18 mouse cellular contexts compared by ENCODE assay signal in genomic region chr6:4118611-4119010, GRCm38 (mm10). TPM values are rescaled to one million over a fixed set of nuclear protein-coding genes. Genes with fewer than 3 reads are reported as not detected.
DNase-seq lines count a peak whose midpoint lies in the region; TF ChIP-seq lines count a peak whose summit lies in the region.
"Had no signal": no experiment of that assay in that cellular context is flagged by ENCODE, and none has a peak within 500 bp of the region (broad histone marks: within the 10 kb centered on the region; RNA-seq: fewer than 3 reads in every experiment).

No protein-coding gene starts in this region.

- intact Hi-C loops in left cerebral cortex, postnatal 10 days (cut with DNase I): no loop called here

- H3K4me1 ChIP-seq in ES-E14 (ENCODE audit: control insufficient read depth in 2 of 2, insufficient read depth in 2 of 2, low read length in 2 of 2, poor library complexity in 1 of 2): no peaks in the 10 kb centered on the region
- H3K4me1 ChIP-seq: embryonic facial prominence, embryonic 13.5 days; embryonic facial prominence, embryonic 15.5 days; forebrain, embryonic 13.5 days; forebrain, embryonic 15.5 days had no signal

- in situ Hi-C loops in ES-E14 (cut with MboI; ENCODE audit: low sequenced_read_pairs in 2 of 2, unreplicated experiment in 2 of 2): no loop called here

- no peaks in the 10 kb centered on the region for H3K9me3 ChIP-seq in ES-E14 (ENCODE audit: control insufficient read depth, insufficient read depth, low read depth, low read length)
- H3K9me3 ChIP-seq: embryonic facial prominence, embryonic 13.5 days; embryonic facial prominence, embryonic 15.5 days; forebrain, embryonic 13.5 days; forebrain, embryonic 15.5 days had no signal

- H3K9ac ChIP-seq in ES-E14 (ENCODE audit: insufficient read depth, low read depth, low read length, poor library complexity, severe bottlenecking): no peak overlapping the region
- H3K9ac ChIP-seq: embryonic facial prominence, embryonic 13.5 days; embryonic facial prominence, embryonic 15.5 days; forebrain, embryonic 13.5 days; forebrain, embryonic 15.5 days; forebrain, postnatal 0 days had no signal

- H3K4me3 ChIP-seq in ES-E14 (ENCODE audit: insufficient read depth in 1 of 2, low read depth in 1 of 2, low read length in 2 of 2, poor library complexity in 1 of 2, severe bottlenecking in 1 of 2): no peak overlapping the region
- H3K4me3 ChIP-seq: embryonic facial prominence, embryonic 13.5 days; embryonic facial prominence, embryonic 15.5 days; forebrain, embryonic 13.5 days; forebrain, embryonic 15.5 days had no signal

- H3K36me3 ChIP-seq in ES-E14 (ENCODE audit: control insufficient read depth, insufficient read depth, low read length, poor library complexity, severe bottlenecking): no peaks in the 10 kb centered on the region
- H3K36me3 ChIP-seq: embryonic facial prominence, embryonic 13.5 days; embryonic facial prominence, embryonic 15.5 days; forebrain, embryonic 15.5 days had no signal

- H3K27ac ChIP-seq in ES-E14 (ENCODE audit: insufficient read depth, low read depth, low read length, poor library complexity, severe bottlenecking): no peak overlapping the region
- H3K27ac ChIP-seq: embryonic facial prominence, embryonic 13.5 days; embryonic facial prominence, embryonic 15.5 days; forebrain, embryonic 13.5 days; forebrain, embryonic 15.5 days had no signal

- DNase-seq in ES-E14 (ENCODE audit: low read depth, low spot score) (peak; percentile 19), ZHBTc4 (ENCODE audit: low read depth, low spot score) (peak; percentile 69)
- no peak for DNase-seq in embryo, embryonic 9.5 days (ENCODE audit: extremely low spot score)
- DNase-seq in cerebellum, adult 9-11 months: no peak
- DNase-seq in left cerebral cortex, postnatal 10 days (ENCODE audit: extremely low spot score in 1 of 2, low spot score in 2 of 2): no peak
- DNase-seq: adrenal gland, adult 2 months; adrenal gland, postnatal 10 days; adrenal gland, postnatal 25 days; cerebellum, adult 11 months; cerebellum, adult 18-20 months; cerebellum, adult 8-10 months; cerebellum, postnatal 10 days; cerebellum, postnatal 25 days; forebrain, postnatal 0 days had no signal

TF ChIP-seq in ES-E14, 5 proteins besides CTCF, POLR2A, EP300 and RAD21:
- TF ChIP-seq MAFK (IDR thresholded peaks at IDR 0.05; ENCODE audit: insufficient read depth, low read depth, low read length) (no peak), ZC3H11A (IDR thresholded peaks at IDR 0.05; ENCODE audit: borderline replicate concordance, low read depth, low read length) (no peak), CHD2 (IDR thresholded peaks at IDR 0.05; ENCODE audit: low read depth, low read length) (no peak), ZNF384 (IDR thresholded peaks at IDR 0.05; ENCODE audit: low read depth, low read length) (no peak), HCFC1 (IDR thresholded peaks at IDR 0.05; ENCODE audit: borderline replicate concordance, insufficient read depth, low read length) (no peak)

RNA-seq across cellular contexts. Expression of gene Bet1, which starts 31.8 kb away (rescaled TPM):
- 23.4 and 31.5 TPM in 2 replicates for total RNA-seq in ES-E14 (2012; rRNA removed)
- total RNA-seq in left cerebral cortex, postnatal 10 days (2021): 10 to 100 TPM; 19.1 to 21.9 TPM

Comparison
In these comparisons a context has a peak if more than half of its experiments do, and no peak if none do; other contexts are left out.
1. DNase-seq: peak in ES-E14 (single experiment) and ZHBTc4 (single experiment); none in embryo, embryonic 9.5 days (single experiment), cerebellum, adult 9-11 months (single experiment) and left cerebral cortex, postnatal 10 days (0 of 2).